Mouse (Mus musculus) c-Kit-positive CD71-positive TER-119-positive erythroid progenitor cells, embryonic 14.5 days (primary cell): ENCODE results near the gene Tex52.

Experiments
- DNase-seq: peaks from one replicate; pipeline ENCODE4 v3.0.0-alpha.2; 2013; ENCODE audit warnings: low spot score

Tex52 gene

DNA sequence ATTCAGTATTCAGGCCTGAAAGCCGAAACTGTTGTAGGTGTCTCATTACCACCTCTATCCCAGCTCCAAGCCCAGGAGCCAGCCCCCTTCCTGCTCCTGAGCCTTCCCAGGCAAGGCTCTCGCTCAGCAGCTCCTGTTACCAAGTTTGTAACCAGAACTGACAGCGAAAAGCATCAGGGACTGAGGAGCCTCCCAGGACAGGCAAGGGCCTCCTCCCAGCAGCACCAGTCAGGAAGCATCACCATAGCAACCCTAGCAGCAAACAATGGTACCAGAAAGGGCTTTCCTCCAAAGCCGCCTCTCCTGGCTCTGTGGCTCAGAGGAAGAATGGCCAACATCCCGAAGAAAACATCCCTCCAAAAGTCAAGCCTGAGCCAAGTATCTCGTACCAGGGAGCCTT, at the start of gene Tex52, which contains the start of gene Gm44596:
Gene Tex52 (plus strand): TSS at position 265 of the 400 bp plus-strand sequence.
Gene Gm44596 (plus strand): TSS at position 312 of the 400 bp plus-strand sequence.
- no peak for DNase-seq

DNA sequence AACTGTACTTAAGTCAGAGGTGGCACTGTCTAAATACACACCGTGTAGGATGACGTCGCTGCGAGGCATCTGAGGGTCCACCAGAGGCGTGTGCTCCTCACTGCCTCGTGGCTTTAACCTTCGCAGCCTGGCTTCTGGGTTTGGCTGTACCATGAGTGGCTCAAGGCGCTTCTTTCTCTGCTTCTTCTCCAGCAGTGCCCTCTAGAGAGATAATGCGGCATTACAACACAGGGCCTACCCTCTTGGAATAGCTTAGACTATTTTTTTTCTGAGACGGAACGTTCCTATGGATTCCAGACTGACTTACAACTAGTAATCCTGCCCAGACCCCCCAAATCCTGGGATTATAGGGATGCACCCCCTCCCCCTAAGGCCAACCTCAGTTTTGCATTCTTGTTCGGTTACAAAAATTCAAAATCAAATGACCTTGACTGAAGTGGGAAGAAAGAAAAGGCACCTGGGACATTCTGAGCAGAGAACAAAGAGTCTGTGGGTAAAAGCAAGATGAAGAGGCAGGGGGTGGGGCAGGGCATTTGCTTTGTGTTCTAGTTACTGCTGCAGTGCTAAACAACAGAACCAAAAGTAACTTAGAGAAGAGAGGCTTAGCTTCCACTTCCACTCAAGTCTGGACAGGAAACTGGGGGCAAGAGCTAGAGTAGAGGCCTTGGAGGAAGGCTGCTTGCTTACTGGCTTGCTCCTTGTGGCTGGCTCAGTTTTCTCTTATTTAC, 40.7 kb upstream of the Tex52 start:
- peak; percentile 53 for DNase-seq

GRCm38 (mm10) chr6:128337467-128337866, 37.8 kb upstream of the Tex52 start:
- no peak for DNase-seq

- DNase-seq = no peak
Measured at GRCm38 (mm10) chr6:128338876-128339275, 36.4 kb upstream of the Tex52 start.

DNA sequence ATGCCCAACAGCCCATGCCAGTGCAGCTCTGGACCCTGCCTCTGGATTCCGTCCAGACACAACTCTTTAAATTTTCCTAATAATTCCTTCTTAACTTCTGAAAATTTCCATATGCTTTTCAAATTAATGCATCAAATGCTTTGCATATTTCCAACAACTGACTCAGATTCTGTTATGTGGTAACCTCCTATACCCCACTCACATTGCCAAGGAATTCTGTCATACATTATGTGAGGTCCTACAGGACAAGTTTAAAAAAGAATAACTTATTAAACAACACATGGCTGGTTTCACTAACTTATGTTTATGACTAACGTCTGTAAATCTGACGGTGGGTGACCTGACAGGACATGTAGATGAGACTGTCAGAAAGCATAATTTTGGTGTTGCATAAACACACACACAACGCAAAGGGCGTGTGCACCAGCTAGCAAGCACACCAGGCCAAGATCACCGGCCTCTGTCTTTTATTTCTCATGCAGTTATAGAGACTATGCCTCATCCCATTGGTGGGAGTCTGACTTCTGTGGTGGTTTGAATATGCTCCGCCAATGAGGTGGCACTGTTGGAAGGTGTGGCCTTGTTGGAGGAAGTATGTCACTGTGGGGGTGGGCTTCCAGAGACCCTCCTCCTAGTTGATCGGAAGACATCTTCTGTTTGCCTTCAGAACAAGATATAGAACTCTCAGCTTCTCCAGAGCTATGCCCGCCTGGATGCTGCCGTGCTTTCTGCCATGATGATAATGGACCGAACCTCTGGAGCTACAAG, 33.1 kb upstream of the Tex52 start:
- DNase-seq = no peak

DNA sequence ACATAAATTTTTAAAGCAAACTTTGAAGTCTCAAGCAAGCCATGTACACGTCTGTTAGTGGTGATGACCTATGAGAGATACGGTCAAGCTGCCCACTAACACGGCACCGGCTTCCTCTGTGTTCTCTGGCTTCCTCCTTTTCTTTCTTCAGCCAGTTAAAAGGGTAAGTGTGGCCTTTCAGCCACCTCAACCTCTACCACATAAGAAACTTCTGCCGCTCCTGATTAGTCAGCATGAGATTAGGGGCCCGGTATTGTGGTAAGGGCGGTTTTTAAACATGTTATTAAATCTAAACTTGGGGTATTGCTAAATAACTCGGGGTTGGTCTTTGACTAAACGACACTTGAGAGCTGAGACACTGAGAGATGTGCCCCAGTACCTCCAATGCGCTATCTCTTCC, 29.6 kb upstream of the Tex52 start:
- no peak for DNase-seq

DNA sequence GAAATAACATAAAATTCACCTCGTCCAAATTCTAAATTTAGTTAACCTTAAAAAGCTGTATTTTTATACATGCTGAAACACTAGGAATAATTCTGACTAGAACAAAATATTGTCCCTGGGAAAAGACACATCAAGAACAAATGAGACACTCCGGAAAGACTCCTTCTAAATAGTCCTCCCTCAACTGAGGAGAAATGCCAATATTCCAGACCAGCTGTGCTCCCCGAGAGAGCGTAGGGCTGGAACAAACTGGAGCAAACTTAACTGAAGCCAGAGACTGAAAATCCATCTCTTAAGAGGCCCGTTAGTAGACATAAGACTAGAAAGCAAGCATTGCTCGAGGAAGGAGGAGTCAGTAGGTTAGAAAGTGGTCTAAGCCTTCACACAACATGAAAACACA, 28.5 kb upstream of the Tex52 start:
- DNase-seq = no peak

DNA sequence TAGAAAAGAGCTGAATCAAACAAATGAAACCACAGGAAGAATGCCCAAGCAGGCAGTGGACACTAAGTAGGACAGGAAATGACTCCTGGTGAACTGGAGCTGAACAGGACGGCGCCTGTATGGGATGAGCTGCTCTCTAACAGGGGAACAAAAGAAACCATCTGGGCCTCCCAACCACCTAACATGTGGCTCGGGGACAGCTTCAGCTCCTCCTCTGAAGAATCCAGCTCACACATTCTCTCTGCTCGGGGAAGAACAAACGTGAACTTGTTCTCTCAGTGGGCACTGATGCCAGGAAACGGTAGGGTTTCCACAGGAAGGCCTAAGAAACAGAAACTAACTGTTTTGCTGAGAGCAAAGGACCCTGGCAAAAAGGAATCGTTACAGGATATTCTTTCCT, 25.5 kb upstream of the Tex52 start:
- DNase-seq = no peak

GRCm38 (mm10) chr6:128354140-128354539, 21.1 kb upstream of the Tex52 start:
- no peak for DNase-seq

DNA sequence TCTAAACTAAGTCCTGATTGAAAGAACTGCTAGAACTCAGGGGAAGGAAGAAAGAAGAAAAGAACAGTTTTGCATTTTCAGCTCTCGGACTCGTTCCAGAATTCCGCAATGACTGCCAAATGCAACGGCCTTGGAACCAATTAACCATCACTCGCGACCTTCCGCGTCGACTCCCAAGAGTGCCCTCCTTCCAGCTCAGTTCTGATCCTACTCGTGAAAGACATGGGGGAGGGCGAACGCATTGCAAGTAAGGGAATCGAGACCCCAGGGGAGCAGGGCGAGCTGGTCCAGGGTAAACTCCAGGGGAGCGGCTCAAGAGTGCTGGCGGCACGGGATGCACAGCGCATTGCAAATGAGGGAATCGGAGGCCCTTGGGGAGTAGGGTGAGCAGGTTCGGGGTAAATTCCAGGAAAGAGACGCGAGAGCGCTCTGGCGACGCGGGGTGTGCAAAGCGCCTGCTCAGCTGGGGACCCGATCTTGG, 20.0 kb upstream of the Tex52 start:
- no peak for DNase-seq

- peak; percentile 80 for DNase-seq
Measured at GRCm38 (mm10) chr6:128355726-128356416, 19.4 kb upstream of the Tex52 start, which contains the start of gene Tulp3. TSS of gene Tulp3 (minus strand) at chr6:128355851.

DNA sequence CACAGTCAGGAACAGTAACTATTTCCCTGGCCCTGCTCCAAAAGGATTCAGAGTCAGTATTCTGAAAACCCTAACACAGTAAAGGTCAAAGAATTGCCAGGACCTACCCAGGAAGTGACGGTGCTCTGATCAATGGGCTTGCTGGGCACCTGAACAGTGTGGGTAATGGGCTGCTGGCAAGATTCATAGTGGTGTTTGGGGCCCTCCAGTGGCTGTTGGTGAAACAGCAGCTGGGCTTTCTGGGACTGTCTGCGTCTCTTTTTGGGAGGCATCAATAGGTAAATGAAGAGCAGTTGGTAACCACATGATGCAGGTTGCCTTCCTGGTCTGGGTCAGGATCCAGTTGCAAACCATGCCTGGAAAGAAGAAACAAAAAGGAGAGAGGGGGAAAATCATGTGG, 16.3 kb upstream of the Tex52 start:
- peak; percentile 42 for DNase-seq

- DNase-seq = peak; percentile 33
Measured at GRCm38 (mm10) chr6:128361901-128362300, 13.4 kb upstream of the Tex52 start.

- peak; percentile 75 for DNase-seq
Measured at GRCm38 (mm10) chr6:128362381-128363006, 12.8 kb upstream of the Tex52 start, which contains the start of the genes Rhno1 and Foxm1. TSS of gene Rhno1 (minus strand) at chr6:128362911. TSS of gene Foxm1 (plus strand) at chr6:128362967.

DNA sequence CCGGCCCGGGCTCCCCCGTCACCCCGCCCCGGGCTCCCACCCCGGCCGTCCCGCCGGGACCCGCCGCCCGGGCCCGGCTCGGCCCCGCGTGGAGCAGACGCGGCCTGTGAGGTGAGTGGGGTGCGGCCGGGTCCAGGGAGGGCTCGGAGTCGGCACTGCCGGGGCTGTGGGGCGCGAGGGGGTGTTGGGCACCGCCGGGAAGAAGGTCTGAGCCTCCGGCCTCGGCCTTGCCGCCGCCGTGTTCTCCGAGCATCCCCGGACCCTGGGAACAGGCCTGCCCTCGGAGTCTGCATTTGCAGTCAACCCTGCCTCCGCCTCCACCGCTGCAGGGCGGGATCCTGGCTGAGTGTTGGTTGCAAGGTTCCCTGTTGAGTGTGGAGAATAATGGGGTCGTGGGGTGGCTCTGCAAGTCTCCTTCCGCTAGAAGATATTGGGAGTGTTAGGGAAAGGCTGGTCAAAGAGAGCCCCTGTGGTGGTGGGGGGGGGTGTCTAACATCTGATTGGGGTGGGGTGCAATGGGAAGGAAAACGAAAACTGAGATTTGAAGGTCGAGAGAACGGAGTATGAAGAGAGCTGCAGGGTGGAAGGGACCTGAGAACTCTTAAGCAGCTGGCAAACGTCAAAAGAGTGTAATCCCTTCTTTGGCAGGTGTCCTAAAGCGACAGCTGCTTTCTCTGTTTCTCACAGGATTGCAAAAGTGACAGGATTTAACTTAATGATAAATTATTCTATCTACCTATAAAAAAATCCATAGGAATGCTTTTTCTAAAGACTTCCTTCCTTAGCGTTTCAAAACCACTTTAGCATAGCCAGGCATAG, 12.0 kb upstream of the Tex52 start:
- DNase-seq = no peak

DNA sequence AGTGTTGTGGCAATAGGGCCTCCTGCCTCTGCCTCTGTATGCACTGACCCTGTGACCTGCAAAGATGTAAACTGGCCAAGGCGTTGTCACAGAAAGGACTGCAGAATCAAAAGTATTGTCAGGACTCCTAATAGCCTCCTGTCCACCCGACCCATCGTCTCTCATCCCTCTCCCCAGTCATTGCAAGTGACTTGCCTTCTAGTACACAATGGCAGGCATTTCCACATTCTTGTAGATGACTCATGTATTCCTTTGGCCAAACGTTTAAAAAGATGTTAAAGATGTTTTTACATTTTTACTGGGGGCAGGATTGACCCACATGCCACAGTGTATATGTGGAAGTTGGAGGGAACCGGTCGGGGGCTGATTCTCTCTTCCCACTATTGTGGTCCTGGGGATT, 10.5 kb upstream of the Tex52 start:
- DNase-seq = no peak

DNA sequence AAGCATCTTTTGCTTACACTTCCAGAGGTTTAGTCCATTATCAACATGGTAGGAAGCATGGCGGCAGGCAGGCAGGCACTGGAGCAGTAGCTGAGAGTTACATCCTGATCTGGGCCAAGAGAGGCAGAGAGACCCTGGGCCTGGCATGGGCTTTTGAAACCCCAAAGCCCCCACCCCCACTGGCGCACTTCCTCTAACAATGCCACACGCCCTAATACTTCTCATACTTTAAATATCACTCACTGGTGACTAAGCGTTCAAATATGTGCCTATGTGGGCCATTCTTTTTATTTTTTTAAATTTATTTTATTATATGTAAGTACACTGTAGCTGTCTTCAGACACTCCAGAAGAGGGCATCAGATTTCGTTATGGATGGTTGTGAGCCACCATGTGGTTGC, 8.8 kb upstream of the Tex52 start:
- DNase-seq = no peak

- no peak for DNase-seq
Measured at GRCm38 (mm10) chr6:128370040-128370439, 5.2 kb upstream of the Tex52 start.

- no peak for DNase-seq
Measured at GRCm38 (mm10) chr6:128376371-128377085, 1.3 kb downstream of the Tex52 start.

GRCm38 (mm10) chr6:128379636-128380035, 4.4 kb downstream of the Tex52 start:
- DNase-seq = no peak
